Mouse (Mus musculus) liver, embryonic 14 days (tissue): ENCODE measurements around the gene Pemt. TPM values are rescaled to one million over a fixed set of nuclear protein-coding genes. Genes with fewer than 3 reads are reported as not detected.

Source experiments
- polyA plus RNA-seq: library from polyadenylated mRNA; depleted of rRNA; stranded (reverse); fragments of >200 nt; gene quantifications from 2 replicates; pipeline ENCODE4 v1.2.3, GENCODE M21; 2012; rRNA removed

Gene Pemt
- polyA plus RNA-seq: 4.4 and 4.7 TPM in 2 replicates

GRCm38 (mm10) chr11:60046058-60046735, at the start of gene Pemt:
Gene Pemt (minus strand): TSS chr11:60046489.

DNA sequence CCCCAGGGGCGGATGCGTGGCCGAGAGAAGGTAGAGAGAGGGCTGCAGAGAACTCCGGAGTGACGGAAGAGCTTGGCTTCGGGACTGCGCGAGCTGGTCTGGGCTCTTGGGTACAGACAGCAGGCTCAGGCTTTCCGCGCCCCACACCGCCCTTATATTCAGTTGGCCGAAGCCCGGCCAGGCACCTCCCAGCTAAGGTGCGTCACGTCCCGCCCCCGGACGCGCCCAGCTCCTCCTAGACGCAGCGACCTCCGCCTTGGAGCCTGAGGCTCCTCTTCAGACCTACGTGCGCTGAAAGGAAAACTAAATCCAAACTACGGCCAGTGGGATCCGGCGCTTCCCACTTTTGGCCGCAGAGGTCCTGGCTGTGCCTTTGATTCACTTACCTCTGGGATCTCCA, 81.5 kb downstream of the Pemt start, which contains the start of gene Rasd1:
TSS of gene Rasd1 (minus strand) at position 127 of the 400 bp plus-strand sequence.

DNA sequence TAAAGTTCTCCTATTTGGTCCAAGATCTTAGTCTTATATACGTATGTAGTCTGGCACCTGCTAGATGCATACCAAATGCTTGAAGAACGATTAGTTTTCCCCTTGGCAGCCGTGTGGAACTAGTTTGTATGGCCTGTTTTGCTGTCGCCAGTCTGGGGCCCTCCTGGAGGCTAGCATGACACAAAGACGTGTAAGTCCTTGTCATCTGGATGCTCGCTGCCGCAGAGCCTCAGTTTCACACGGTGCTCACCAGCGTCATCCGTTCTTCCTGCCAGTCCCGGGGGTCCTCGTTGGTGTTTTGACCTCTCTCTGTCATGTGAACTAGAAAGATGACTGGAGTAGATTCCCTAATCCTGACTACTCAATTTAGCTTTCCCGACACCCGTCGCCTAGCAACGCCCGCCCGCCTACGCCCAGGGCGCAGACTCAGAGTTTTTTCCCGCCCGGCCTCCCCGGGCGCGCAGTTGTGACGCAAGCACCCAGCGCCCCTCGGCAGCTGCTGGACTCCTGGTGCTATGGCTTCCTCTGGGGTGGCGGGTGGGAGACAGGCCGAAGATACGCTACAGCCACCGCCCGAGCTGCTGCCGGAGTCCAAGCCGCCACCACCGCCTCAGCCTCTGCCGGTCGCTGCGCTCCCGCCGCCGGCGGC, 98.4 kb downstream of the Pemt start, which contains the start of gene Med9:
TSS of gene Med9 (plus strand) at position 455 of the 649 bp plus-strand sequence.

Other genes starting within 250 kb of the Pemt start
- gene Flcn, start 236.5 kb downstream of the Pemt start, polyA plus RNA-seq: 9.3 and 11.1 TPM in 2 replicates
- gene Nt5m, start 207.0 kb downstream of the Pemt start, polyA plus RNA-seq: 7.9 and 8.8 TPM in 2 replicates
- gene Cops3, start 206.7 kb downstream of the Pemt start, polyA plus RNA-seq: 35.8 and 40.6 TPM in 2 replicates
- 10.6 and 11.8 TPM in 2 replicates for gene Med9, start 98.3 kb downstream of the Pemt start, polyA plus RNA-seq
- 0.36 and 0.47 TPM in 2 replicates for gene Rasd1, start 81.5 kb downstream of the Pemt start, polyA plus RNA-seq
- 6.2 and 7.1 TPM in 2 replicates for gene Rai1, start 58.5 kb upstream of the Pemt start, polyA plus RNA-seq
- gene Srebf1, start 176.1 kb upstream of the Pemt start, polyA plus RNA-seq: 33.8 and 33.9 TPM in 2 replicates